Mouse (Mus musculus) olfactory bulb, adult 2 months (tissue): ENCODE data around the gene Polr3k. TPM values are rescaled to one million over a fixed set of nuclear protein-coding genes. Genes with fewer than 3 reads are reported as not detected.
A peak's percentile ranks its signal among the peaks of the same experiment; 100 is the strongest.

Experiments
- H3K27ac ChIP-seq: fragments of 200-500 bp; 2 replicates; pipeline ENCODE4 v1.5.1; 2012; ENCODE audit warnings: low read depth, low read length; ENCODE audit not compliant: insufficient read depth
- H3K4me1 ChIP-seq: fragments of 200-500 bp; 2 replicates; pipeline ENCODE4 v1.6.1; 2012; ENCODE audit warnings: low read length; ENCODE audit not compliant: control insufficient read depth, insufficient read depth
- H3K4me3 ChIP-seq: fragments of 200-500 bp; 2 replicates; pipeline ENCODE4 v1.5.1; 2012; ENCODE audit warnings: mild to moderate bottlenecking, low read depth, low read length, moderate library complexity; ENCODE audit not compliant: insufficient read depth
- CTCF ChIP-seq: fragments of 200-500 bp; IDR thresholded peaks from 2 replicates; pipeline ENCODE4 v1.5.1; 2012; ENCODE audit warnings: low read depth, mild to moderate bottlenecking, low read length, moderate library complexity; ENCODE audit not compliant: insufficient read depth
- POLR2A ChIP-seq: fragments of 200-500 bp; IDR thresholded peaks from 2 replicates; pipeline ENCODE4 v1.6.1; 2012; ENCODE audit warnings: mild to moderate bottlenecking, low read depth, low read length, moderate library complexity; ENCODE audit not compliant: insufficient read depth
- WGBS: fragments of 180-500 bp; shearing (Covaris S2); methylation state at CpG from one replicate; pipeline ENCODE4 v1.1.7; 2018; 5-methylcytosine and 5-hydroxymethylcytosine counted together
- polyA plus RNA-seq: library from polyadenylated mRNA; stranded (reverse); fragments of >200 nt; gene quantifications from 2 replicates; pipeline ENCODE4 v1.2.4, GENCODE M21; 2012; ENCODE audit warnings: low replicate concordance; ENCODE audit not compliant: missing spikeins, insufficient read depth, insufficient read length

Polr3k gene
- not detected in 2 replicates for polyA plus RNA-seq

DNA sequence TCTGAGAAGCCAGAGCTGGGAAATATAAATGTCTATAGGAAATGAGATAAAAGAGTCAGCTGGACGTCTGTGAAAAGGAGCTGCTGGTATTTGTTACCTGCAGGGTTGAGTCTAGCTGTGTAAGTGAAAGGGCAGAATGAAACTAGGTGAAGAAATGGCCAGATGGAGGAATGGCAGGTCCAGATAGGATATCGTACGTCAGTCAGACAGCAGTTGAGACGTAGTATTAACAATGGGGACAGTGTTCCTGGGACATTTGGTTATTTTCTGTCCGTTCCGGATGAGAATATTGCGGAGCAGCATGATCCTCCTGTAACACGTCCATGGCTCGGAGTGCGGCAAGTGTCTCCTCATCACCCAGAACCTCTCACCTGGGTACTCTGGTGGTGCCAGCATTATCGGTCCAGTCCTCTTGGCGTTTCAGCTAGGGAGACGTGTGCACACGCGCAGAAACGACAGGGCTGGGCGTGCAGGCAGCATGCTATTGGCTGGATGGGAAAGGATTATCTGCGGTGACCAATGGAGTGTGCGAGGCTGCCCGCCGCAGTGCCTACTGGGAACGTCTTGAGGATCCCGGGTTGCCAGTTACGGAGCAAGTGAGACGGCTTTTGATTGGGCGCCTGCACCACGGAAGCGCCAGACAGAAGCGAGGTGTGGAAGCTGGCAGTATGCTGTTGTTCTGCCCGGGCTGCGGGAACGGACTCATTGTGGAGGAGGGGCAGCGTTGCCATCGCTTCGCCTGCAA is at the start of gene Polr3k:
TSS of gene Polr3k (plus strand) at position 547 of the 745 bp plus-strand sequence.
- no peaks in the 10 kb centered on the region for H3K4me1 ChIP-seq
- peak; percentile 79; the same call in 1 of the 2 replicates for TF ChIP-seq POLR2A
- TF ChIP-seq CTCF, result no peak
- WGBS, result under 1% methylated on average over 35 of the region's 35 CpGs
- H3K4me3 ChIP-seq, result peak within 1 kb of the TSS; percentile 62
- peak within 1 kb of the TSS; percentile 58 for H3K27ac ChIP-seq

DNA sequence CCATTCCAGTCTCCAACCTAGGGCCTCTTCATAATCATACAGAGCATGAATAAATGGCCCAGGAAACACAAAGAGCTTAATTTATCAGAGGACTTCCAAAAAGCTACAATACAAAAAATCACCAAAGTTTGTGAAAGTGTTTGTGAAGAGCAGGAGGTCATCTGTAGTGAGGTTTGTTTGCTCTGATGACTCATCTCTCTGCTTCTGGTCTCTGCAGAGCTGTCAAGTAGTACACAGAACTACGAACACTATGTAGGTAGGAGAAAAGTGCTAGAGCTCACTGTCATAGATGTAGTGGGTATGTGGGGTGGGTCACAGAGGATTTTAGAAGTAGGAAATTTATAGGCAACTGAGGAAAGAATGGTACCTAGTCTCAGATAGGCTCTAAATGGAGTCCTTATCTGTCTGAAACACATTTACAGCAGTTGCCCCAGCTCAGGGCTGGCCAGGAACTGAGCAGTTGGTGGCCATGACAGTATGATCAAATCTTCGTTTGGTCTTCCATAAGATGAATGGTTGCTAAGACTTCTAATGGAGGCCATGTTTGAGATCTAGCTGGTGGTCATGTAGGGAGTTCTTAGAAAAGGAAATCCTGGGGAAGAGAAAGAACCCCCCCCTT is 35.0 kb upstream of the Polr3k start:
- Histone ChIP-seq H3K4me1 (no peaks in the 10 kb centered on the region), H3K4me3 (no peak overlapping the region), H3K27ac (no peak overlapping the region)
- no peak for TF ChIP-seq POLR2A
- TF ChIP-seq CTCF, result no peak
- WGBS, result 70% methylated on average over 2 of the region's 2 CpGs

DNA sequence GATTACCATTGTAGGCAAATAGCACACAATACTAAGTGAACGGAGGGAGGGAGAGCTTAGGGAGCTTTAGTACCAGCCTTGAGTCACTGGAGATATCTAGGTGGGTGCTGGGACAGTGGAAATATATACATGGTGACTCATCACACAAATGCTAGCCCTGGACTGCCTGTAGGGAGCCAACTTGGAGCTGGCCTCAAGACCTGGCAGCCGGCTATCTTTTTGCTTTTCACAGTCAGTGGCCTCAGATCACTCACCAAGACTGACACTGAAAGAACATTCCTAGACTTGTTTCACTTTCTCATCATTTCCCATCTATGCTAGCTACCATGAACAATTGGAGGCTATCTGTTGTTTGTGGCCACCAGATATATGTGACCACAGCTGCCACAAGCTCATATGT is 31.4 kb upstream of the Polr3k start:
- Histone ChIP-seq H3K4me1 (peaks cover 3% of the 10 kb centered on the region), H3K4me3 (no peak overlapping the region), H3K27ac (no peak overlapping the region)
- TF ChIP-seq POLR2A (no peak), CTCF (no peak)
- 53% methylated on average over 2 of the region's 2 CpGs for WGBS

DNA sequence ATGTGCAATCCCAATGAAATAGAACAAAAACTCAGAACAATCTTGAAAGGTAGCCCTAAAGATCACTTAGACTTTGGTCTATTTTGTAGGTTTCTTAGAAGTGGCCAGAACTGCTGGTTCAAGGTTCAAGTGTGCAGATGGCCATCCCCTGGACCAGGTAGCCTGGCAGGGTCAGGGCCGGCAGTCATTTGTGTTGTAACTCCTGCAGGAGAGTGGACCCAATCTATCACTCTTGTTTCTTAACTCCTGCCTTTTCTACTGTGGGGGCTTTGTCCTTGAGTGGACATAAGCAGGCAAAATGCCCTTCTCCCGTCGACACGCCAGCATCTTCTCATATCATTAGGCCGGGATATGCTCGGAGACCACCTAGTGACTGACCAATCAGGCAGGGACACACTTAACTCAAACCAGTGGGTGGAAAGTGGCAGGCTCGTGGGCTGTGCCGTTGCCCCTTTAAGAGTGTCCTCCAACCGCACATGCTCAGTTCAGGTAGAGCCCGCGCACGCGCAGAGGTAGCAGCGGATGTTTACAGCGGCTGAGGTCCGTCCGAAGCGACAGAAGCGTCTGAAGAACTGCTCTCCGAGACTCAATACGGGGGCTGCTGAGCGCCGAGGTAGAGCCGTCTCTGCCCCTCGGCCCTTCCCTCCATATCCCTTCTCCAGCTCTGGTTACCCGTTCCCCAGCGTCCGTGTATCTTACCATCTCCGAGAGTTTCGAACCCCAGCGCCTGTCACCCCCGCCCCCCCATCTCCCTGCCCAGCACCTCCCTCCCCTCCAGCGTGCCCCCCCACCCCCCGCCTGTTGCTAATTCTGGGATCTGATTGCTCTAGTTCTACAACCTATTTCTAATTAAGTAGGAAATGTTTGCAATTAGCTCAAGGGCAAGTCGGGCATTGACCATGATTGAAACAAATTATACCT is 26.5 kb upstream of the Polr3k start, which contains the start of gene Pcmtd2:
TSS of gene Pcmtd2 (plus strand) at position 483 of the 921 bp plus-strand sequence.
- peak within 1 kb of the TSS; percentile 59 for H3K4me3 ChIP-seq
- peaks cover 6% of the 10 kb centered on the region for H3K4me1 ChIP-seq
- TF ChIP-seq CTCF (no peak), POLR2A (peak; percentile 85)
- H3K27ac ChIP-seq, result peak within 1 kb of the TSS; percentile 82
- under 1% methylated on average over 35 of the region's 35 CpGs for WGBS

DNA sequence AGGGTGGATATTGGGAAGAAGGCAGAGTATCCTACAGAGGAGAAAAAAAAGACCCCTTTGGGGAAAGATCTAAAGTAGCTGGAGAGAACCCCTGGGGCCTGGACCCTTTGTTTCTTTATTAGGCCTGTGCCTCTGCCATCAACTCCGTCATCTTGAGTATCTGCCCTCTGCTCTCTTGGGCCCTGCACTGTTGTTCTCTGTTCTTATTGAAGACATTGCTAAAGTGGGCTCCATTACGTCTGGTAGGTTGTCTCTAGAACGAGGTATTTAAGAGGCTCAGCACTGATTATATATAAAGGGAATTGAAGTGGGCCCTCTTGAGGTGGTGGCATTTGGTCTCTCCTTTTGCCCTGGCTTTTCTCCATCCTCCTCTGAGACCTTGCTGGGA is 25.9 kb upstream of the Polr3k start:
- Histone ChIP-seq H3K4me1 (peaks cover 7% of the 10 kb centered on the region), H3K27ac (no peak overlapping the region), H3K4me3 (peak overlapping the region; percentile 59)
- 0% methylated on average over 3 of the region's 3 CpGs for WGBS
- TF ChIP-seq CTCF, result no peak
- no peak for TF ChIP-seq POLR2A

DNA sequence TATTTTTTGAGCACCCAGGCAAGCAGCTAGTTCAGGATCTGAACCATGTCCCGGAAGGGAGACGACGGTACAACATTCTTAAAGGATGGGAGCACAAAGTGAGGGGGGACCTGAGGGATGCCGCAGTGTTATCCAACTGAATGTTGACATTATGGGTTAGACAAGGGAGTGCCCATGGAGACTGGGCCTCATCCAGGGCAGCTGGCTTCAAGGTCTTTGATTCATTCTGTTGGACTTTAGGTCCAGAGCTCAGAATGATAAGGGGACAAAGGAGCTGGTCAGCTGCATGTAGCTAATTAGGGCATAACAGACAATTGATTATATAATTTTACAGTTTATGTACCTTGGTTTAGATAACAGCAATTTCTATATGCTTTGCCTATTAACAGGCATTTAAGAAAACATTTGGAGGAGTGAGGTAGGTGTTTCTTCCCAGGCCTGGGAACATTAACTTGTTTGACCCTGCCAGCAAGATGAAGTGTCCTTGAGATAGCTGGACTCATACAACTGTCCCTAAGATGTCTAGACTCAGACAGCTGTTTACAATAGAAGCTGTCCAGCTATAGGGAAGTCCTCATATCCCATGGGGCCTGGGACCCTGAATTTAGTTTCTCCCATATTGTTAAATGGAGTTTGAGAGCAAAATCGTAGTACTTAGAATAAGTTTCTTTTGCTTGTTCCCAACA is 18.3 kb upstream of the Polr3k start:
- Histone ChIP-seq H3K4me3 (no peak overlapping the region), H3K27ac (no peak overlapping the region), H3K4me1 (peaks cover 5% of the 10 kb centered on the region; the same call in 1 of the 2 replicates)
- WGBS, result 79% methylated on average over 5 of the region's 5 CpGs
- no peak for TF ChIP-seq POLR2A

DNA sequence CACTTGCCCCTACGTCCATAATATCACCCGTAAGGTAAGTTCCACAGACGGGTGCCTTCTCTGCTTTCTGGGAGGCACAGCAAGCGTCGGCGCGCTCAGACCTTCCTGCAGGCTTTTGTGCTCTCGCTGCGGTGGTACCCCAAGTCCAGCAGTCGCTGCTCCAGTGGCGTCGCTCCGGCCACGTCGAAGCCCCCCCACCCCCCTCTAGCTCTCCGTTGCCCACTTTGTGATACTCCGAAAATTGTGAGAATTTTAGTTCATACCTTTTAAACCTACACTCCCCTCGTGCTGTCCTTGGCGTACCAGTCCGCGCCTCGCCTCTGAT is 361 bp downstream of the Polr3k start:
- peak overlapping the region; percentile 22; the same call in 1 of the 2 replicates for H3K27ac ChIP-seq
- 0% methylated on average over 22 of the region's 22 CpGs for WGBS
- no peaks in the 10 kb centered on the region for H3K4me1 ChIP-seq
- peak overlapping the region; percentile 62 for H3K4me3 ChIP-seq
- no peak for TF ChIP-seq POLR2A
- no peak for TF ChIP-seq CTCF

DNA sequence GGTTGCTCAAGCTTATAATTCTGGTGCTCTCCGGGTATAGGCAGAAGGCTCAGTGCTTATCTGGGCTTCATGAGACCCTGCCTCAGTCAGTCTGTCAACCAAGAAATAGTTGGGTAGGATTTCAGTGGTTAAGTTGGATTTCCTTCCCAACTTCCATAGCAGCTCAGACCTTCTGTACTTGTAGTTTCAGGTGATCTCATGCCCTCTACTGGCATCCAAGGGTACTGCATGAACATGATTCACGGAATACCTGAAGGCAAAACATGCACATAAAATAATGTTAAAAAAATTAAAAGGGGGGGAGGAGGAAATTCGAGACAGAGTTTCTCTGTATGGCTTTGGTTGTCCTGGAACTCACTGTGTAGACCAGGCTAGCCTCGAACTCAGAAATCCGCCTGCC is 2.8 kb downstream of the Polr3k start:
- TF ChIP-seq POLR2A (no peak), CTCF (no peak)
- H3K27ac ChIP-seq, result no peak overlapping the region
- 47% methylated on average over 5 of the region's 5 CpGs for WGBS
- no peaks in the 10 kb centered on the region for H3K4me1 ChIP-seq
- no peak overlapping the region for H3K4me3 ChIP-seq

DNA sequence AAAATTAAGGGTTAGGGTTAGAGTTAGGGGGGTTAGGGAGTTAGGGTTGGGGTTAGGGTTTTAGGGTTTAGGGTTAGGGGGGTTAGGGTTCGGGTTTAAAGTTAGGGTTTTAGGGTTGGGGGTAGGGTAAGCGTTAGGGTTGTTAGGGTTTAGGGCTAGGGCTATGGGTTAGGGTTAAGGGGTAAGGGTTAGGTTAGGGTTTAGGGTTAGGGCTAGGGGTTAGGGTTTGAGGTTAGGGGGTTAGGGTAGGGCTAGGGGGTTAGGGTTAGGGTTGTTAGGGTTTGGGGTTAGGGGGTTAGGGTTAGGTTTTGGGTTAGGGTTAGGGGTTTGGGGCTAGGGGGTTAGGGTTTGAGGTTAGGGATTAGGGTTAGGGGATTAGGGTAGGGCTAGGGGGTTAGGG is 6.9 kb downstream of the Polr3k start:
- TF ChIP-seq POLR2A, result no peak
- TF ChIP-seq CTCF, result no peak
- H3K4me3 ChIP-seq, result no peak overlapping the region
- 88% methylated on average over 2 of the region's 2 CpGs for WGBS

More for the DNA sequence above, 6.9 kb downstream of the Polr3k start:
- Histone ChIP-seq H3K27ac (no peak overlapping the region), H3K4me1 (no peaks in the 10 kb centered on the region)
